Mouse (Mus musculus): ENCODE data around the gene Adarb2. TPM values are rescaled to one million over a fixed set of nuclear protein-coding genes. Genes with fewer than 3 reads are reported as not detected.
"Not testable (repeated sequence)": the region's sequence is repeated elsewhere in the genome, so short reads cannot be mapped to it uniquely, and the experiment has no call there.

The Adarb2 gene
- polyA plus RNA-seq, 1 experiment from 2014 or later, result 18.5 TPM

- Histone ChIP-seq H3K27ac (replicated peaks) (no peak overlapping the region), H3K36me3 (no peaks in the 10 kb centered on the region), H3K4me2 (replicated peaks) (no peak overlapping the region), H3K4me3 (no peak overlapping the region), H3K9ac (replicated peaks) (no peak overlapping the region), H3K27me3 (no peaks in the 10 kb centered on the region), H3K9me3 (no peaks in the 10 kb centered on the region), H3K4me1 (no peaks in the 10 kb centered on the region)
- 95% methylated on average over 13 of the region's 13 CpGs for WGBS
- ATAC-seq (ENCODE audit: low FRiP score, low read depth), result no peak
Measured at GRCm38 (mm10) chr13:8570269-8570668, 367.6 kb downstream of the Adarb2 start.

- no peaks in the 10 kb centered on the region for H3K4me1 ChIP-seq
- H3K9ac ChIP-seq (replicated peaks), result no peak overlapping the region
- H3K27ac ChIP-seq (replicated peaks), result no peak overlapping the region
- H3K4me3 ChIP-seq, result no peak overlapping the region
- H3K4me2 ChIP-seq (replicated peaks), result no peak overlapping the region
- H3K36me3 ChIP-seq, result no peaks in the 10 kb centered on the region
- 92% methylated on average over 12 of the region's 12 CpGs for WGBS
- H3K9me3 ChIP-seq, result peaks cover 5% of the 10 kb centered on the region; the same call in 1 of the 2 replicates
- H3K27me3 ChIP-seq, result no peaks in the 10 kb centered on the region
- ATAC-seq (ENCODE audit: low FRiP score, low read depth), result no peak
Measured at GRCm38 (mm10) chr13:8573908-8574307, 371.2 kb downstream of the Adarb2 start.

GRCm38 (mm10) chr13:8584257-8585005 is 381.8 kb downstream of the Adarb2 start:
- no peak overlapping the region for H3K9ac ChIP-seq (replicated peaks)
- no peaks in the 10 kb centered on the region for H3K4me1 ChIP-seq
- H3K4me2 ChIP-seq (replicated peaks), result no peak overlapping the region
- H3K4me3 ChIP-seq, result no peak overlapping the region
- no peaks in the 10 kb centered on the region; the same call in 1 of the 2 replicates for H3K27me3 ChIP-seq
- H3K36me3 ChIP-seq, result no peaks in the 10 kb centered on the region
- 75% methylated on average over 8 of the region's 8 CpGs for WGBS
- no peak for ATAC-seq (ENCODE audit: low FRiP score, low read depth)
- no peaks in the 10 kb centered on the region for H3K9me3 ChIP-seq
- H3K27ac ChIP-seq (replicated peaks), result no peak overlapping the region

- Histone ChIP-seq H3K4me3 (no peak overlapping the region), H3K27me3 (no peaks in the 10 kb centered on the region; the same call in 1 of the 2 replicates), H3K9me3 (no peaks in the 10 kb centered on the region), H3K4me2 (replicated peaks) (no peak overlapping the region), H3K9ac (replicated peaks) (no peak overlapping the region), H3K36me3 (no peaks in the 10 kb centered on the region), H3K27ac (replicated peaks) (no peak overlapping the region), H3K4me1 (no peaks in the 10 kb centered on the region)
- ATAC-seq (ENCODE audit: low FRiP score, low read depth), result no peak
- 89% methylated on average over 7 of the region's 7 CpGs for WGBS
Measured at GRCm38 (mm10) chr13:8587447-8587846, 384.8 kb downstream of the Adarb2 start.

GRCm38 (mm10) chr13:8590460-8590859 is 387.8 kb downstream of the Adarb2 start:
- Histone ChIP-seq H3K27ac (replicated peaks) (no peak overlapping the region), H3K27me3 (no peaks in the 10 kb centered on the region), H3K9ac (replicated peaks) (no peak overlapping the region), H3K4me2 (replicated peaks) (no peak overlapping the region), H3K4me1 (no peaks in the 10 kb centered on the region), H3K9me3 (no peaks in the 10 kb centered on the region), H3K4me3 (no peak overlapping the region), H3K36me3 (no peaks in the 10 kb centered on the region)
- no peak for ATAC-seq (ENCODE audit: low FRiP score, low read depth)
- WGBS, result 91% methylated on average over 3 of the region's 3 CpGs

GRCm38 (mm10) chr13:8596977-8597646 is 394.4 kb downstream of the Adarb2 start:
- Histone ChIP-seq H3K4me1 (no peaks in the 10 kb centered on the region), H3K36me3 (no peaks in the 10 kb centered on the region), H3K4me2 (replicated peaks) (no peak overlapping the region), H3K27me3 (no peaks in the 10 kb centered on the region), H3K9ac (replicated peaks) (no peak overlapping the region), H3K4me3 (no peak overlapping the region), H3K9me3 (no peaks in the 10 kb centered on the region), H3K27ac (replicated peaks) (no peak overlapping the region)
- ATAC-seq (ENCODE audit: low FRiP score, low read depth), result no peak
- WGBS, result 81% methylated on average over 4 of the region's 4 CpGs

- H3K4me2 ChIP-seq (replicated peaks), result no peak overlapping the region
- no peaks in the 10 kb centered on the region for H3K36me3 ChIP-seq
- WGBS, result 89% methylated on average over 6 of the region's 6 CpGs
- no peaks in the 10 kb centered on the region for H3K4me1 ChIP-seq
- no peak for ATAC-seq (ENCODE audit: low FRiP score, low read depth)
- H3K9ac ChIP-seq (replicated peaks), result no peak overlapping the region
- no peak overlapping the region for H3K27ac ChIP-seq (replicated peaks)
- no peak overlapping the region for H3K4me3 ChIP-seq
- no peaks in the 10 kb centered on the region for H3K9me3 ChIP-seq
- no peaks in the 10 kb centered on the region for H3K27me3 ChIP-seq
Measured at GRCm38 (mm10) chr13:8597647-8598017, 395.0 kb downstream of the Adarb2 start.

GRCm38 (mm10) chr13:8605645-8606044 is 403.0 kb downstream of the Adarb2 start:
- WGBS, result 90% methylated on average over 2 of the region's 2 CpGs
- Histone ChIP-seq H3K36me3 (no peaks in the 10 kb centered on the region), H3K4me1 (no peaks in the 10 kb centered on the region), H3K27me3 (no peaks in the 10 kb centered on the region), H3K4me3 (no peak overlapping the region), H3K27ac (replicated peaks) (no peak overlapping the region), H3K9ac (replicated peaks) (no peak overlapping the region), H3K9me3 (no peaks in the 10 kb centered on the region), H3K4me2 (replicated peaks) (no peak overlapping the region)
- ATAC-seq (ENCODE audit: low FRiP score, low read depth), result no peak

- ATAC-seq (ENCODE audit: low FRiP score, low read depth), result no peak
- no peak overlapping the region for H3K27ac ChIP-seq (replicated peaks)
Measured at GRCm38 (mm10) chr13:8608040-8608439, 405.4 kb downstream of the Adarb2 start.

GRCm38 (mm10) chr13:8608918-8609317 is 406.3 kb downstream of the Adarb2 start:
- H3K4me3 ChIP-seq; ATAC-seq (ENCODE audit: low FRiP score, low read depth); H3K27ac ChIP-seq (replicated peaks); H3K9ac ChIP-seq (replicated peaks); H3K27me3 ChIP-seq; H3K4me1 ChIP-seq; H3K9me3 ChIP-seq; H3K4me2 ChIP-seq (replicated peaks); H3K36me3 ChIP-seq: not testable (repeated sequence)
- 88% methylated on average over 6 of the region's 6 CpGs for WGBS

More at GRCm38 (mm10) chr13:8608040-8608439, 405.4 kb downstream of the Adarb2 start:
- H3K4me3 ChIP-seq, result no peak overlapping the region
- H3K9me3 ChIP-seq, result no peaks in the 10 kb centered on the region
- H3K27me3 ChIP-seq, result no peaks in the 10 kb centered on the region
- H3K36me3 ChIP-seq, result no peaks in the 10 kb centered on the region
- H3K9ac ChIP-seq (replicated peaks), result no peak overlapping the region
- no peaks in the 10 kb centered on the region for H3K4me1 ChIP-seq
- H3K4me2 ChIP-seq (replicated peaks), result no peak overlapping the region
- WGBS, result 85% methylated on average over 12 of the region's 12 CpGs

- H3K27me3 ChIP-seq, result no peaks in the 10 kb centered on the region
- no peak for ATAC-seq (ENCODE audit: low FRiP score, low read depth)
- no peak overlapping the region for H3K9ac ChIP-seq (replicated peaks)
- H3K9me3 ChIP-seq, result no peaks in the 10 kb centered on the region
- H3K27ac ChIP-seq (replicated peaks), result no peak overlapping the region
- WGBS, result 81% methylated on average over 8 of the region's 8 CpGs
- no peaks in the 10 kb centered on the region for H3K36me3 ChIP-seq
- H3K4me1 ChIP-seq, result no peaks in the 10 kb centered on the region
- no peak overlapping the region for H3K4me3 ChIP-seq
- H3K4me2 ChIP-seq (replicated peaks), result no peak overlapping the region
Measured at GRCm38 (mm10) chr13:8610956-8611355, 408.3 kb downstream of the Adarb2 start.

GRCm38 (mm10) chr13:8612618-8613391 is 410.1 kb downstream of the Adarb2 start:
- H3K27ac ChIP-seq (replicated peaks), result no peak overlapping the region
- no peak overlapping the region for H3K4me2 ChIP-seq (replicated peaks)
- no peaks in the 10 kb centered on the region for H3K36me3 ChIP-seq
- no peak overlapping the region for H3K9ac ChIP-seq (replicated peaks)
- H3K4me1 ChIP-seq, result no peaks in the 10 kb centered on the region
- peak; percentile 67 for ATAC-seq (ENCODE audit: low FRiP score, low read depth)
- H3K9me3 ChIP-seq, result no peaks in the 10 kb centered on the region
- H3K4me3 ChIP-seq, result no peak overlapping the region
- H3K27me3 ChIP-seq, result no peaks in the 10 kb centered on the region
- WGBS, result 72% methylated on average over 14 of the region's 14 CpGs

All from midbrain, embryonic 12.5 days (tissue).